Mouse (Mus musculus) liver, embryonic 14.5 days (tissue): Measurements from ENCODE around the gene Por.

Experiments
- CTCF ChIP-seq: IDR thresholded peaks from 2 replicates; pipeline ENCODE4 v1.5.1; 2016; ENCODE audit warnings: antibody characterized with exemption, low read depth, control low read depth
- EP300 ChIP-seq: IDR thresholded peaks from 2 replicates; pipeline ENCODE4 v1.6.1; 2016; ENCODE audit warnings: antibody characterized with exemption, low read depth

DNA sequence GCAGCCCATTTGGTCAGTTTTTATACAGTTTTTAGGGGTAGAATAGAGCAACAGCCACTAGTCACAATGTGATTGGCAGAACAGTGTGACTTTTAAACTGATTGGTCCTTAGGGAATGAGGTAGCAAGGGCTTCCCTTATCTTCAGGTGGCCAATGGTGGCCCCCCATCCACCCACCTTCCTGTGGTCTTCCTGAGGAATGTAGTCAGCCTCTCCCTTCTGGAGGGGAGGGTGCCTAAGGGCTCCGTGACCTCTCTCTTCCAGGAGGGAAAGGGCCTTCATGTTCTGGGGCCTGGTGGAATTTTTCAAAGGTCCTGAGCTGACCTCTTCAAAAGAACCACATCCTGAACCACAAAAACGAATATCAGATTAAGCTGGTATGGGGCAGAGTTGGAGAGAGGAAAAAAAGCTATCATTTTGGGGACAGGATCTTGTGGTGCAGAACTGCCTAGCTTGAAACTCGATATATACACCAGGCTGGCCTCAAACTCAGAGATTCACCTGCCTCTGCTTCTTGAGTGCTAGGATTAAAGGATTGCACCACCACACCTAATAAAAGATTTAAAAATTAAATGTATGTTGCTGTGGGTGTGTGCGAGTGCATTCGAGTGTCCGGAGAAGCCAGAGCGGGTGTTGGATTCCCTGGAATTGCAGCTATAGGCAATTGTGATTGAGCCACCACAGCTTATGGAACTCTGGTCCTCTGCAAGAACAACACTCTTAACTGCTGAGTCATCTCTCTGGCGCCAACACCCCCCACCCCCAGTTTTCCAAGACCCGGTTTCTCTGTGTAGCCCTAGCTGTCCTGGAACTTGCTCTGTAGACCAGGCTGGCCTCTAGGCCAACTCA is 21.1 kb upstream of the Por start:
- TF ChIP-seq CTCF (no peak), EP300 (no peak)
